Mouse (Mus musculus) B cell, adult 2 months (primary cell): ENCODE measurements around the gene Wwox.
A peak's percentile ranks its signal among the peaks of the same experiment; 100 is the strongest.

Experiments
- DNase-seq, 2 experiments: peaks; one replicate each; pipeline ENCODE4 v3.0.0; 2022

The Wwox gene

DNA sequence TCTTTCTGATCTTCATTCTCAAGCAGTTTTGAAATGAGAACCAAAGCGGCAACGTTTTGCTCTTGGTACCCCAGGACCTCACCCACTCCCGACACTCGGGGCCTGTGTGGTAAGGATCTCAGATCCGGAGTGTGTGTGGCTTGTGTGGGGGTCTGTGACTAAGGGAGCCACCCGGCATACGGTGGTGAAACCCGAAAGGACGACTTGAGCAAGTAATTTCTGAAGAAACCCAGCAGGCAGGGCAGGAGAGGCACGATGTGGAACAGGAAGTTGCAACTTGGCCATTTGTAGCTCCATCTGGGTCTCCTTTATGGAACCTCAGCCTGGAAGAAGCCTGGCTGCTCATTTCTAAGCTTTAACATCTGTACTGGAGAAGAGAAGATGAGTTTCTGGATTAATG lies 697.4 kb downstream of the Wwox start:
- DNase-seq: no peak

DNA sequence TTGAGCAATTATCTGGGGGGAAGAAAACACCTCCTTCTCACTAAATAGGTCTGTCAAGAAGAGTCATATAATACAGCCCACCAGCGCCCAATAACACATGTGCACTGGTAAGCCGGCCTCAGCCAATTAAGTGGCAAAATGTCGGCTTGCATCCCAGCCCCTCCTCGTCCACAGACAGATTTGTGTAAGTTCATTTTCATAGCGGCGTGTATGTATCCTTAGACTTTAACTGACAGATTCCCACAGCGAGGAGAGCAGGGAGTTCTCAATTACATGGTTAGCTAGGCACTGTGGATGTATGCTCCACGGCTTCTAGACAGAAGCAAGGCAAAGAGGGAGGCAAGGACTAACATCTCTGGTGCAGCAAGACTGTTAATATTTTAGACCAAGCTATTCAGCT lies 702.2 kb downstream of the Wwox start:
- no peak for DNase-seq

DNA sequence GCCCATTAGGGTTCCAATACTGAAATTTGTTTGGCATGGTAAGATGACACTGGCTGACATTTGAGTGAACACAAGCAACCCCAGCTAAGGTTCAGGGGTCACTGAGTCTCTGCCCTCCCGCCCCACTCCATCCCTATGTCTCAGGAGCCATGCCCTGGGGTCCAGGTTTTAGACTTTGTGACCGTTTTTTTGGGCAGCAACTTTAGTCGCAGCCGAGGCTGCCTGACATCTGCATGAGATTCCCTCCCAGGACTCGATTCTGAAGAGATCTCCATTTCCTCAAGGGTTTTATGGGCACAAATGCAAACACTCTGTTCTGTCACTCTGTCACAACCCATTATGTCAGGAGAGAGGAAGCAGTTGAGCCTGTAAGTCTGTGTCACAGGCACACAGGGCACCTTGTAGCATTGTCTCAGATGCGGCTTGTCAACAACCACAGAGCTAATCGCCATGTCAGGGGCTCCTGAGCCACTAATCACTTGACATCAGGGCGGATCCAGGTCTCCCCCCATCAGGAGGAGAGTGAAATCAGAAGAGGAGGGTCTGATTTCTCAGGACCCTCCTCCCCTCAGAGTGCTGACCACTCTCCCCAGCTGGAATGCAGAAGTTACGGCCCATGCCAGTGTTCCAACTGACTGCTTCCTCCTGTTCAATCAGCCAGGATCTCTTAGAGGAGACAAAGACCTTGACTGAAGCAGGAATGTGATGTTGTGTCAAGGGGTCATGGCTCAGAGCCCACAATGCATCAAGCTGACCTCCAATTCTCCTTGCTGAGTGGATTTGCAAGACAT lies 704.3 kb downstream of the Wwox start:
- DNase-seq: no peak

DNA sequence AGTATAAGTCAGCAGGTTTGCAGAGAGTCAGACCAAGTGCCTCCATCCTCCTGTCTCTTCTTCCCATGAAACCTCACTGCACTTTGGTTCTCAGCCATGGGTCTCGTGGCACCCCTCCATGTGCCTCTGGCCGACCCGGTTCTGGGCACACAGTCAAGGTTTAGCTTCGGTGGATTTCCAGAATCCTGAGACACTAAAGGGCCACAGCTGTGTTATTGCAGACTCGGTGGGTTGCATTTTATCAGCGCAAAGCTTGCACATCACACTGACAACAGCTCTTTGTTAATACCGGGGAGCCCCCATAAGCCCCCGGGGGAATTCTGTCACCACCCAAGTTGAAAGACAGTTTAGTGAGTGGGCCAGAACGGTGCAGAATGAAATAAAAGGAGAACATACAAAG lies 707.6 kb downstream of the Wwox start:
- DNase-seq: no peak

DNA sequence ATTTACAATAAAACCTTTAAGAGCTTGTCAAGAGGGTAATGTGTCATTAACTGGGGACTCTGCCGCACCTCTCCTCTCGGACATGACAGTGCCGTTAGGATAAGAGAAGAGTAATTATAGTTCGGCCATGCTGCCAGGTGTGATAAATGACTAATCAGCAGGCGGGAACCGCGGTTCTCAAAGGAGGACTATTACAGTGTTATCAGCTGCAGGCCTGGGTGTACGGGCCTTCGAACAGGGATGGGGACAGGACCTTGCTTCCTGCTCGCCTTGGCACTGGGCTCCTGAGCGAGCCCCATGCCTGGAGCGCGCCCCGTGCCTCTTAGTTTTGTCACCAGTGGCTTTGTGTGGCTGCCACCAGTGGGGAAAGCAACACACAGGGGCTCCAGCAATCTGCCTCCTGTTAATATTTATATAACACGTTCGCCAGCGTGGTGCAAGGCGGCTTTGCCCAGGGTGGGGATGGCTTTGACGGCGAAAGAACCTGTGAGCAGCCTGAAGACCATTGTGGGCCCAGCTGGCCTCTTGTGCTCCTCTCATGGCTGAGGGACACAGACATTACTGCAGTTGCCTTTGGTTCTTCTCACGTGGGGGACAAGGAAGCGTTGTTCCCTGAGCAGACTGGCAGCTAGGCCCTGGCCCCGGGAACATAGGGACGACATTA lies 711.1 kb downstream of the Wwox start:
- DNase-seq: no peak

DNA sequence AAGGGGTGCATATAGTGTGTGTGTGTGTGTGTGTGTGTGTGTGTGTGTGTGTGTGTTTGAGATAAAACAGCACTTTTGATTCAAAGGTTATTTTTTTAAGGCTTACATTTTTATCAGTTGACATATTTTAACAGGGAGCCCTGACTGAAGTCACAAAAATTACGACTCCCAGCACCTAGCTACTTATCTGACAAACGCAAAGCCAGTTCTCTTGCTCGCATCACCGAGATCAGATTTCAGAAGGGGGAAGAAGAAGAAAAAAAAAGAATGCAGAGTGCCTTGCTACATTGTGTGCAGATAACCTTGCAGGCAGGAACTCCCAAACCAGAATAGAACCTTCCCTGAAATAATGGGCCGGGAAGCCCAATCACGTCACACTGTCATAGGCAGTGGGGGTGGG lies 712.0 kb downstream of the Wwox start:
- no peak for DNase-seq

DNA sequence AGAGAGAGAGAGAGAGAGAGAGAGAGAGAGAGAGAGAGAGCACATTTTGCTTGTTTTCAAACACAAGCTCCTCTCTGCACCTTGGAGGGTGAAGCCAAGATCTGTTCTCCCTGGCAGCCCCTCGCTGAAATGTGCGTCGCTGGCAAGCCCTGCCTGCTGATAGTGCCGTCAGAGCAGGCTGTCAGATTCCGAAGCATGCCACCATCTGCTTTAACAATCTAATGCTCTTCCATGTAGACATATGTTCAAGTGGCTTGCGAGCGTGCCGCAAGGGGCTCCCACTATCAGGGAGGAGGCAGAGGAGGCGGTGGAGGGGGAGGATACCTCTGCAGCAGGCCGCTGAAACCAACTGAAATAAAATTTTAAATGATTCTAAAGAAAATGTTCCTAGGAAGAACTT lies 714.6 kb downstream of the Wwox start:
- no peak for DNase-seq

DNA sequence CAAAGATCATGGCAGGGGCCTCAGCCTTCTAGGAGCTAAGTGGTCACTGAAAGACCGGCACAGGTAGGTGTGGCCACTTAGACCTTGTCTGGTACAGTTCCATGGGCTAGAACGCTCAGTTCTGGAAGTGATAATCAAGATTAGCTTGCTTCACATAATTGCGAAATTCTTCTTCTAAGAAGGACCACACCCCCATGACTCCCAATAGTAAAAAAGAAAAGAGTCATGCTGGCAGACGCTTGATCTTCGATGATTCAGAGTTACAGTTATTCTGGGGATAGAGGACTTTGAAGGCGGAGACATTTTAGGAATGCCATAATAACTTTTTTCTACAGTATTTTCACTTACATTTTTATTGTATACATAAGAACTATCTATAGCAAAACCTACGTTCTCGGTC lies 716.7 kb downstream of the Wwox start:
- DNase-seq: no peak

DNA sequence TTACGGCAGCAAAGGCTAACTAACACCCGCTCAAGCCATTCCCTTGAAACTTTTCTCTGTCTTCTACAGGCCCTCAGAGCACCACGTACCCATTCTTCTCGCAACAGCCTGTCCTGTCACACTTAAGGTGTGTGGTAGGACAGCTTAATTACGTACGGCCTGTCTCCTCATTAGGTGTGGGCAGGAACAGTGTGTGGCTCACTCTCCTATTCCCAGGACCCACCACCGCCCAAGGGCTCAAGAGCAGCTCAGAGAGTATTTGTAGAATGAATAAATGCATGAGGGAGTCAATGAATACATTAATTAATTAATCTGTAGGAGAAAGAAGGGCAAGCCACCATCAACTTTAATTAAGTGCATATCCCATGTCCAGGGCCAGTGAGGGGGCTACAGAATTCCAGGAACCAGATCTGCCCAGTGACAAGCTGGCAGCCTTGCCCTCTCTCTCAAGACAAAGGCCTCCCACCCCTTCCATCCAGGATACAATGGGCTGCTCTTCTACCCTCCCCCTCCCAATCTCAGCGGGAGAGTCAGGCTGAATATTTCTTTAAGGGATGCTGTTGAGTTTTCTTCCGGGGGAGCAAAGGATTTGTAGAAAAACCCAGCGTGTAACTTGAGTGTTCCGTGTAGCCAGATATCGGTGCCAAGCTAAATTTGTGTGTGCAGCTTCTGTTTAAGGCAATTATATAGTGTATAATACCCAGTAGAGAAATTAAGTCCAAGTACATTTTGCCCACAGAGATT lies 718.7 kb downstream of the Wwox start:
- DNase-seq: no peak

DNA sequence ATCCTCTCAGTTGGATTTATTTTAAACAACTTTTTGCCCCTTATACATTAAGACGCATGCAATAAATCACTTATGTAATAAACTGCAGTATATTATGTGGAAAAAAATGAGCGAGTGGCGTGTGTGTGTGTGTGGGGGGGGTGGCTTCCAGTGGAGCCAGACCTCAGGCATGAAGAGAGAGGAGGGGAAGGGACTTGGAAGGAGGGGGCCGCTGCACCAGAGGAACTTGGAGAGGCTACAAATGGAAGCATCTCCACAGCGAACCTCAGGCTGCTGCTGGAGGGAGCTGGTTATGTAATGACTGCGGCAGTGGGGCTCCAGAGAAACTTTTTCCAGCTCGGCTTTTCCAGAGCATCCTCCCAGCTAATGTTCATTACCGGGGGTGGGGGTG lies 719.3 kb downstream of the Wwox start:
- DNase-seq: no peak

DNA sequence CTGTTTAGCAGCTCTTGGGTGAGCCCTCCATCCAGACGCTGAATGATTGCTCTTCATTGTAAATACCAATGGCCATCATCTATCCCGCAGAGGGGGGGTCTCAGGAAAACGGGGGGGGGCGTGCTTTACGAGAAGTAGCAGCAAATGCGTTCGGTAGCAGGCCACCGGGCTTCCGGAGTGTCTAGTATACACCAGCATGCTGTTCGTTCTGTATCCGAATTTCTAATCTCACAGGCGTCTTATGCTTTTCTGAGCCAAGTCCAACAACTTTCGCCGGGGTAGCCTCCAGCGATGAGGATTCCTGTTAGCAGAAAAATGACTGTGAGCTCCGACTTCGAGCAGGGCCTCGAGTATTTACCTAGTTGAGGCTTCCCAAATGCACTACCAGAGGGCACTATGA lies 719.8 kb downstream of the Wwox start:
- no peak for DNase-seq

DNA sequence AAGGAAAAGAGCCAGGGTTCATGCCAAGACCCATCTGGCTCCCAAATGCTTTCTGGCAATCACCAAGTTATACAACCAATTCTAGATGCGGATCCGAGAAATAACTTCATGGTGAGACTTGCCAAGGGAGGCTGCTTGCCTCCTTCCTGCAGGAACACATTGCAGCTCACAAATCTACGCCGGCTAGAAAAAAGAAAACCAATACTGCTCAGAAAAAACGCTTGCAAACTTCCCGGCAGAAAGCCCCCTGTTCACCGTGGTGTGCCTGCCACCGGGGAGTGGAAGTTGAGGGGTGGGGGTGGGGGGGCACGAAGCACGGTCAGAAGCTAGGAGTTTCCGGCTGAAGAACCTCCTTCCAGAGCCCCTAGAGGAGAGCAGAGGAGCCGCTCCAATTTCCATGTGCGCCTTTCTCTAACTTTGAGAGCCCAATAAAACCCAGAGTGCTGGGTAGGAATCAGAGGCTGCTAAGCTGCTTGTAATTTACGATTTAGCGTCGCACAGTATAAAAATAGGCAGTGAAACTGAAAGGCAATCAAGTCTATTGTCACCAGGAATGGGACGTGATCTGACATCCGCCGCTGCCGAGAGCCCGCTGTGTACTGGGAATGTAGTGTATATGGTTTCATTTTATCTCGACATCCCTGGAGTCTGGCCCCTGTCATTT lies 720.4 kb downstream of the Wwox start:
- peak; percentile 12 to 15 for DNase-seq

DNA sequence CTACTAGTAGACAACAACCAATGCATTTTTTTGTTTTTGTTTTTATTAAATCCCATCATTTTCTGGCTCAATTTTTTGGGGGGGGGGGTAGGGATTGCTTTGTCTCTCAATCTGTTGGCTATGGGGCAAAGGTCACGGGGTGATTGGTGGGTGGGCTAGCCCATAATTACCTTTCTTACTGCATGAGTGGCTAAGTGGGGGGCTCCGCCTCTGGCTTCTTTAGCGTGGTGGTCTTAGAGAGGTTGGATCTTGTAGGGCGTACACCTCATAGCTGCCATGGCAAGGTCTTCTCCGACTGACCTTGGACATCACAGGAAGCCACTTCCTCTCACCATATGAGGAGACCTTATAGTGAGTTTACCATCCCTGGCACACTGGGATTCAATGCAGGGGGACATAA lies 721.0 kb downstream of the Wwox start:
- no peak for DNase-seq

DNA sequence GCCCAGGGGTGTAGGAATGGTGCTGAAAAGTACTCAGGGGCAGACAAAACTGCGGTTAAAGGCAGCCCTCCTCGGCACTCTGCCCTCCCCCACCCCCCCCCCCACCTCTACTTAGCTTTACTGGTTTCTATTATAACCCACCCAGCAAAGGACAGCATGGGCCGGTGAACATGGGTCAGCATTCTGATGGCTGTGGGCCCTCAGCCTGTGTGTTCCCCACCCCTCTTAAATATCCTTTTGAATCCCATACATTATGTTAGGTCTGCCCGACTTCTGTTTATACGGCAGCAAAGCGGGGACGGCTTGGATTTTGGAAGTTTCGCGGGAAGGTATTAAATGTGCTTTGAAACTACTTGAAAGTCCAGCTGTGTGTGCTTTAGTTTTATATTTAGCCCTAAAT lies 722.1 kb downstream of the Wwox start:
- no peak for DNase-seq

DNA sequence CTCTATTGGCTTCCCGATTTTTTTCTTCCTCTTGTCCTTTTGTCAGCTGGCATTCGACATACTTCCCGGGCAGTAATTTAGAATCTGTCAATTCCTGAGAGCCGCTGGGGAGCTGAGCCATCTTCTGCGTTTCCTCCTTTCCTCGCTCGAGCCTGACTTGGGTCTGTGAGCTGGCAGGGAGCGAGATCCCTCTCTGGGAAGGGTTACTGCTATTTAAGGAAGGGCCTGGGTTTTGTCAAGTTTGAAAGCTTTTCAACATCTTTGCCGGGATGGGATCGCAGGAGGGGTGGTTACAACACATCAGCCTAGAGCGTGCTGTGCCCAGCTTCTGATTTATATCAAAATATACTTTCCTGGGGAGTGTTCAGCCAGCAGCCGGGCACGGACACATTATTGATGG lies 725.4 kb downstream of the Wwox start:
- no peak for DNase-seq

DNA sequence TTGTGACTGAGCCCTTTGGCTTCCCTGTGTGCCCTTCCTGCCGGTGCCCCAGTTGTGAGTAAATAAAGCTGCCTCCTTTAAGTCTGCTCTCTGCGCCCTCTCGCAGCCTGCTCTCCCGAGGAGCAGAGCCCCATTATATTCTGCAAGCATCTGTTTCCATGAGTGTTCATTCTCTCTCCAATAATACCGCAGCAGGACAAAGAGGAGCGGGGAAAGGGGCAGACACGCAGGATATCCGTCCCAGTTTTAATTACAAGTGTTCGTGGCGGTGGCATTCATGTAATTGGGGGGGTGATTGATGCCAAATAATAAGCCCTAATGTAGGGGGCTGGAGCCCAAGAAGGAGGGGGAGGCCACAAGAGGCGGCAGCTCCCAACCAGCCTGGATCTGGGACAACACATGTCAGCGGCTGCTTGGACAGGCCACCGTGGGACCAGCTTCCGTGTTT lies 734.2 kb downstream of the Wwox start:
- no peak for DNase-seq

DNA sequence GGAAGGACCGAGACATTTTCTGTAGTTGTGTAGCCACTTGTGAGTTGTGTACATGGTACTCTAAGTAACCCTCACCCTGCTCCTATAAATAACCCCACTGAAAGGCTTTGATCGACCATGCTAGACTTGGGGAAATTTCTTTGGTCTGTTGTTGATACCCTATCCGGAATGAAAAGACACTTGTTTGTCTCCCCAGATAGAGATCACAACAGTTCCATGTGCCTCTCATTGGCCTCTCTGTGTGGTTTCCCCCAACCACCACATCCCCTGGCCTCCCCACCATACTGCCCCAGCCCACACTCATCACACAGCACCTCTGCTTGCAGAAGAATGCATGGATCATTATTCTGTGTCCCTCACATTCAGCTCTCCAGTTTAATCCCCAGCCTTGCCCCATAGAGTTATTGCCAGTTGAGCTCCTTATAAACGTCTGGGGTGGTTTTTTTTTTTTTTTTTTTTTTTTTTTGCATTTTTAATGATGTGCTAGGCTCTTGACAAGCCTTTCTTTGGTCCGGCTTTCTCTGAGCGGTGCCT lies 746.0 kb downstream of the Wwox start:
- no peak for DNase-seq

DNA sequence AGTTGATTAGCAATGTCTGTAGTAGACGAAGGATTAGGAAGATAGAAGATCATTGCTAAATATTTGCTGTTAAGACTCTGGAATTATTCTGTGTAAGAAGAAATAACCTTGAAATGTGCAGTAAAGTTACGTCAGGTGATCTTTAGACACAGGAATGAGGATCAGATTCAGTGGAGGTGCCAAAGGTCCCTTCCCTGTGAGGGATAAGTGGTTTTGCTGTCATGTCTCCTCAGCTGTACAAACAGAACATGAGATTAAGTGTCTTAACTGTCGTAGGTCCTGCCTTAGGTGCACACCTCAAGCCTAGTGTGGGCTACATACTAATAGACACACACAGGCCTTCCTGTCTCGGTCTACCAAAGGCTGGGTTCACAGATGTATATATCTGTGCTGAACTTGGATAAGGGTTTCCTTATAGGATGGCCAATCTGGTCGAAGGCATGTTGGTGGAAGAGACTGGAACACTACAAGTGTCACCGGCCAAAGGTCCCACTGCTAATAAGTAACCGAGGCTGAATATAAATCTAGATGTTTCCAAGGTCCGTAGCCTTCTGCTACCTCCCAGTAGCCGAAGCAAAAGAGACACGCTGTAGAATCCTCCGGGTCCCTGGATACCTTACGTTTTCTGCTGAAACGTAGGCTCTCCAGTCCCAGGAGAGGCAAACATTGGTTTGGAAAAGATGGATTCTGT lies 746.8 kb downstream of the Wwox start:
- DNase-seq: no peak

DNA sequence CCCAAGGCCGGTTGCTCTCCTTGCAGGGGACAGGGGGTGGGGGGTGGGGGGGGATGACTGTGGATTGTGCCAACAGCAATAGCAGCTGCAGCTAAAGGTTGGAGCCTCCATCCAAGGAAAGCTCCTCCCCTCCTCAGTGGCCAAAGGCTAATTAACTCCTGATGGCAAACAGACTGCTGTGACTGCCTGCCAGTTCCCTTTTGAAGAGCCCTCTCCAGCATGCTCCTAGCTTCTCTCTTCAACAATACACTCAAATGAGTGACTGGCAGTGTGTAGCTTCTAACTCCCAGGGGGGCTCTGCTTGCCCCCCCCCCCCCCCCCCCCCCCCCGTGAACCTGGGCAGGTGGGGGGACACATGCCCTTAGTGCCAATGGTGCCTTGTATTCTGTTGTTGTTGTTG lies 747.4 kb downstream of the Wwox start:
- no peak for DNase-seq

DNA sequence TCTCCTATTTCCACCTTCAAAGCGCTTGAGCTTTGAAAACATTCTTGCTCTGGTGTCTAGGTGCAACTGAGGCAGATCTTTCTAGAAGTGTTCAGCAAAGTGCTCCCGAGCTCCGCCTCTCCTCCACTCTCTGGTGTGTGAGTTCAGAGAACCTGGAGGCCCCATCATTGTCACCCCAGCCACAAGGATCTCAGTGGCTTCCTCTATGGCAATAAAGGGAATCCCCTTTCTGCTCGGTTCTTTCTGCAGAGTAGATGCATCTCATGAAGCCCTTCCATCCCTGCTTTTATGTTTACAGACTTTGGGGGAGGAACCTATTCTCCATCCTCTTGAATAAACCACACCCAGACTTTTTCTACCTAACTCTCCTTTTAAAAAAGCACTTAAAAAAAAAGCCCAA lies 749.0 kb downstream of the Wwox start:
- DNase-seq: no peak

DNA sequence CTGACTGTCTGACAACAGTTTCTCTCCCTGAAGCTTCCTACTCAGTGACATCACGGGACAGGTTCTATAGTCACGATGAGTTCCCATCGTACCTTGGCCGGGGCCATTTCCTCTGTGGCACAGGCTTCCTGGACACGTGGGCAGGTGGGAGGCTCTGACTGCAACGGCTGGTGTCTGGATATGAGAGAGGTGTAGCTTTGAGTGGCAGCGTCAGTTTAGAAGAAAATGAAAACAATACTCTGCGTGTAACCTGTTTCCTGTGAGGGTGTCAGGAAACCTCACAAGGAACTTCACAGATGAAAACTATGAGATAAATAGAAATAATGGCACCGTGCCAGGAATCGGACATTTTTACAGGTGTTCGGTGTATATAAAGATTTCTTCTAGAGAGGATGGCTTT lies 750.4 kb downstream of the Wwox start:
- DNase-seq: peak; percentile 49 to 57

DNA sequence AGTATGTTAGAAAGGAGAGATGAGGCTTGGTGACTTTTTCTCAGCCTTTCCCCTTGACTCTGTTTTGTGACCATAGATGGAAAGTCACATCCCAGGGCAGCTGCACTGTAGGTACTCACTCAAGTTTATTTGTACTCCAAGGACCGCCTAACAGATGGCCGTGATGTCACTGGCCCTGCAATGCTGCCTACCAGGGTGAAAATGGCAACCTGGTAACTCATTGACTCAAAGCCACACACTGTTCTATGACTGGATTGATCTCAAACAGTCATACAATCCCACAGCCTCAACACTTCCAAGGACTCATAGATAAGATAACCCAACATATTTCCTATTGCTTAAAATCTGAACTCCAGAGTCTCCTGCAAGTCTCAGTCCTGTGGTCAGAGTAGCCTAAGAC lies 754.3 kb downstream of the Wwox start:
- no peak for DNase-seq

DNA sequence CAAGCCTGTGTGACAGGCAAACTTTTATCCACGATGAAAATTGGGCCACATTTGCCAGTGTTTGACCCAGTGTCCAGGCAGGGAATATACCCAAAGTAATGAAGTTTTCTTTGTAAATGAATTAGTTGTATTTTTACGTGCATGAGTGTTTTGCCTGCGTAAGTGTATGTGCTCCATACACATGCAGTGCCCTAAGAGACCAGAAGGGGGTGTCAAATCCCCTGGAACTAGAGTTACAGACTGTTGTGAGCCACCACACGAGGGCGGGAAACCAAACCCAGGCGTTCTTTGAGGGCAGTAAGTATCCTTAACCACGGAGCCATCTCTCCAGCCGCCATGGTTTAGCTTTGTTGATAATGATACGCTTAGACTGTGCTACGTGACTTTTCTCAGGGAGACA lies 755.9 kb downstream of the Wwox start:
- no peak for DNase-seq
